Mouse (Mus musculus) lung, postnatal 14 days (tissue): ENCODE data around the gene 9130019O22Rik.

Experiments used
- DNase-seq: peaks from one replicate; pipeline ENCODE4 v3.0.0; 2021

9130019O22Rik gene

DNA sequence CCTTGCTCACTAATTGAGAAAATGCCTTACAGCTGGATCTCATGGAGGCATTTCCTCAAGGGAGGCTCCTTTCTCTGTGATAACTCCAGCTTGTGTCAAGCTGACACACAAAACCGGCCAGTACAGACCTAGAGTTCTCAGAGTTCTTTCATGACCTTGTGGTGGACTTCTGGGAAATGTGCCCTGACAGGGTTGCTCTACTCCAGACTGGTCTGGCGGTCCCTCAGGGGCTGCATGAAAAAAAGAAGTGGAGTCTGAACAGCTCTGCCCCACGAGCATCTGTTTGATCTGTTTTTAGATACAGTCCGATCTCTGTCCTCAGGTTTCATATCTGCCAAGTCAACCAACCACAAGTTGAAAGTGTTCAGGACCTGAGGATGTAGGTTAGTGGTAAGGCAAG, 49.3 kb downstream of the 9130019O22Rik start:
- no peak for DNase-seq

DNA sequence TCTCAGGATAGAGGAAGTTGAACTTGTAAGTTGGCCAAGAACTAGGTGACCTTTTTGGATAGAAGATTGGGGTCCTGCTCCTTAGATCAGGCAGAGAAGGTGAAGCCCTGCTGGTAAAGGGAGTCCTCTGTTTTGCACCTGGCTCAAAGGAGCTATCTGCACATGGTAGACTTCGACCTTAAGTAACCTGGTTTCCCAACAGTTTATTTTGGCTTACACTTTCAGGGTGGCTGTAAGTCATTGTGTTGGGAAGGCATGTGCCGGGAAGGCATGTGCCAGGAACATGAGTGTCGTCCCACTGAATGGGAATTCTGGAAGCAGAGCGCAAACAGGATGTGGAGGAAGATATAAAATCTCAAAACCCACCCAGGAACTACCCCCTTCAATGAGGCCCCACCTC, 51.4 kb downstream of the 9130019O22Rik start:
- DNase-seq, result no peak

DNA sequence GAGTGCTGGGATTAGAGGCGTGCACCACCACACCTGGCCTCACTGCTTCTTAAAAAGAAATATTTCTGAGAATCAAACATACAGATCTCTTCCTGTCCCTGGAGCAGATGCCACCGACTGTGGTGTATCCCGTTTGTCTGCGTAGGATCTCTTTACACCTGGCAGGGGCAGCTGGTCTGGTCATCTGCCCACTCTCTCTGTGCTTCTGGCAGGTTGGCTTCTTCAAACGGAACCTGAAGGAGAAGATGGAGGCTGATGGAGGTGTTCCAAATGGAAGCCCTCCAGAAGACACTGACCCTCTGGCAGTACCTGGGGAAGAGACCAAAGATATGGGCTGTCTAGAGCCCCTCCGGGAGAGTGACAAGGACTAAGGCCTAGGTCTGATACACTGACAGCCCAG, 53.7 kb downstream of the 9130019O22Rik start:
- no peak for DNase-seq
